Mouse (Mus musculus): Measurements from ENCODE around the gene Htr1f.
A peak's percentile ranks its signal among the peaks of the same experiment; 100 is the strongest.

DNA sequence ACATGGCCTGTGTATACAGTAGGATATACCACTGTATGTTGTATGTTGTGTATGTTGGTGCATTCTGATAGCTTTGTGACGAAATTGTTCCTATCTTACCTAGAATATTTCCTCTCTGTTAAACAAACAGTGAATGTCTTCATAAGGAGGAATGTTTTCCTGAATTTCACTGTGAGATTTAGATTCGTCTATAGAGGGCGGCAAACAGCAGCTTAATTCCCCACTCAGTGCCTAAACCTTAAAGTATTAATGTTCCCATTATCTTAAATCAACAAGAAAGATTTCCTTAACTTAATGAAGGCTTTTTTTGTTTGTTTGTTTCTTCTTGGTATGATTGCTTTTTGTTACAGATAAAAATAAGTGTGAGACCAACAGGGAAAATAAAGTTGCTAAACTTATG, 198.5 kb downstream of the Htr1f start:
- TF ChIP-seq ZNF384 (IDR thresholded peaks at IDR 0.05; ENCODE audit: low read depth, low read length) (no peak), POLR2A (IDR thresholded peaks at IDR 0.05; ENCODE audit: control insufficient read depth in 1 of 2, insufficient read depth in 1 of 2, low read depth in 1 of 2, low read length in 2 of 2, poor library complexity in 1 of 2) (no peak), TCF12 (IDR thresholded peaks at IDR 0.05; ENCODE audit: low read depth, low read length) (no peak), CTCF (IDR thresholded peaks at IDR 0.05 in 2 of 3, conservative IDR thresholded peaks at IDR 0.05 in 1 of 3; ENCODE audit: control insufficient read depth in 1 of 3, insufficient read depth in 1 of 3, low read depth in 2 of 3, low read length in 3 of 3, poor library complexity in 1 of 3, severe bottlenecking in 1 of 3) (peak in 2 of 3 experiments; percentile 6 to 70; a peak in 3 of 6 replicates)
